Mouse (Mus musculus) macrophage (primary cell): ENCODE data around the gene Cfap43. TPM values are rescaled to one million over a fixed set of nuclear protein-coding genes. Genes with fewer than 3 reads are reported as not detected.

ENCODE experiments used
- H3K27ac ChIP-seq: fragments of 350-480 bp; formaldehyde crosslinking; 2 replicates; pipeline ENCODE4 v1.9.0; 2021
- H3K36me3 ChIP-seq: fragments of 350-480 bp; formaldehyde crosslinking; 2 replicates; pipeline ENCODE4 v1.9.0; 2021; ENCODE audit errors: inconsistent target
- H3K4me3 ChIP-seq: fragments of 350-480 bp; formaldehyde crosslinking; 2 replicates; pipeline ENCODE4 v1.9.0; 2021; ENCODE audit errors: inconsistent target
- H3K79me2 ChIP-seq: fragments of 350-480 bp; formaldehyde crosslinking; 2 replicates; pipeline ENCODE4 v1.9.0; 2021; ENCODE audit errors: inconsistent target
- WGBS: methylation state at CpG from one replicate; pipeline ENCODE4 v1.1.7; 2026; ENCODE audit warnings: inconsistent platforms; ENCODE audit not compliant: missing documents; 5-methylcytosine and 5-hydroxymethylcytosine counted together
- polyA plus RNA-seq: library from polyadenylated mRNA; stranded (reverse); fragments of 250-400 nt; gene quantifications from 3 replicates; pipeline ENCODE4 v1.2.4, GENCODE M21; 2018; ENCODE audit warnings: inconsistent platforms

The Cfap43 gene
- polyA plus RNA-seq, 1 experiment from 2014 or later = 0.11 TPM

- no peaks in the 10 kb centered on the region for H3K36me3 ChIP-seq
- WGBS = 90% methylated on average over 7 of the region's 7 CpGs
- H3K4me3 ChIP-seq = no peak overlapping the region
- no peaks in the 10 kb centered on the region for H3K79me2 ChIP-seq
- H3K27ac ChIP-seq = no peak overlapping the region
Observed at GRCm38 (mm10) chr19:47885191-47885743, 33.8 kb downstream of the Cfap43 start.

GRCm38 (mm10) chr19:47884296-47885085, 34.6 kb downstream of the Cfap43 start:
- Histone ChIP-seq H3K4me3 (no peak overlapping the region), H3K27ac (no peak overlapping the region), H3K79me2 (no peaks in the 10 kb centered on the region), H3K36me3 (no peaks in the 10 kb centered on the region)
- WGBS = 68% methylated on average over 13 of the region's 13 CpGs

- no peaks in the 10 kb centered on the region for H3K79me2 ChIP-seq
- H3K27ac ChIP-seq = no peak overlapping the region
- no peak overlapping the region for H3K4me3 ChIP-seq
- 74% methylated on average over 9 of the region's 9 CpGs for WGBS
- no peaks in the 10 kb centered on the region for H3K36me3 ChIP-seq
Observed at GRCm38 (mm10) chr19:47882882-47883254, 36.2 kb downstream of the Cfap43 start.

- Histone ChIP-seq H3K27ac (no peak overlapping the region), H3K36me3 (no peaks in the 10 kb centered on the region), H3K4me3 (no peak overlapping the region), H3K79me2 (no peaks in the 10 kb centered on the region)
- 33% methylated on average over 11 of the region's 11 CpGs for WGBS
Observed at GRCm38 (mm10) chr19:47882151-47882881, 36.8 kb downstream of the Cfap43 start.

GRCm38 (mm10) chr19:47881538-47881937, 37.5 kb downstream of the Cfap43 start:
- Histone ChIP-seq H3K79me2 (no peaks in the 10 kb centered on the region), H3K36me3 (no peaks in the 10 kb centered on the region), H3K27ac (no peak overlapping the region), H3K4me3 (no peak overlapping the region)
- WGBS = 89% methylated on average over 7 of the region's 7 CpGs

GRCm38 (mm10) chr19:47876252-47876651, 42.8 kb downstream of the Cfap43 start:
- Histone ChIP-seq H3K4me3 (no peak overlapping the region), H3K27ac (no peak overlapping the region), H3K36me3 (no peaks in the 10 kb centered on the region), H3K79me2 (no peaks in the 10 kb centered on the region)
- WGBS = 82% methylated on average over 15 of the region's 15 CpGs

GRCm38 (mm10) chr19:47871515-47871914, 47.6 kb downstream of the Cfap43 start:
- no peak overlapping the region for H3K4me3 ChIP-seq
- H3K36me3 ChIP-seq = no peaks in the 10 kb centered on the region
- H3K79me2 ChIP-seq = no peaks in the 10 kb centered on the region
- WGBS = 45% methylated on average over 10 of the region's 10 CpGs
- H3K27ac ChIP-seq = no peak overlapping the region

GRCm38 (mm10) chr19:47870102-47870666, 48.9 kb downstream of the Cfap43 start:
- Histone ChIP-seq H3K79me2 (no peaks in the 10 kb centered on the region), H3K27ac (no peak overlapping the region), H3K4me3 (no peak overlapping the region), H3K36me3 (no peaks in the 10 kb centered on the region)
- 88% methylated on average over 7 of the region's 7 CpGs for WGBS

GRCm38 (mm10) chr19:47869516-47869915, 49.6 kb downstream of the Cfap43 start:
- no peaks in the 10 kb centered on the region for H3K79me2 ChIP-seq
- no peak overlapping the region for H3K4me3 ChIP-seq
- 72% methylated on average over 3 of the region's 3 CpGs for whole genome bisulfite sequencing
- no peak overlapping the region for H3K27ac ChIP-seq
- no peaks in the 10 kb centered on the region for H3K36me3 ChIP-seq

- no peaks in the 10 kb centered on the region for H3K36me3 ChIP-seq
- no peak overlapping the region for H3K27ac ChIP-seq
- H3K79me2 ChIP-seq = no peaks in the 10 kb centered on the region
- no peak overlapping the region for H3K4me3 ChIP-seq
- WGBS = 90% methylated on average over 4 of the region's 4 CpGs
Observed at GRCm38 (mm10) chr19:47868951-47869350, 50.1 kb downstream of the Cfap43 start.

- Histone ChIP-seq H3K36me3 (peaks cover 2% of the 10 kb centered on the region; the same call in 1 of the 2 replicates), H3K4me3 (no peak overlapping the region), H3K79me2 (no peaks in the 10 kb centered on the region), H3K27ac (no peak overlapping the region)
- WGBS = 74% methylated on average over 4 of the region's 4 CpGs
Observed at GRCm38 (mm10) chr19:47867628-47868175, 51.4 kb downstream of the Cfap43 start.

GRCm38 (mm10) chr19:47865353-47865947, 53.6 kb downstream of the Cfap43 start, which contains the start of gene Gsto2:
TSS of gene Gsto2 (plus strand) at chr19:47865534.
- 1% methylated on average over 49 of the region's 49 CpGs for WGBS
- Histone ChIP-seq H3K4me3 (peak within 1 kb of the TSS; percentile 33), H3K36me3 (peaks cover 10% of the 10 kb centered on the region; the same call in 1 of the 2 replicates), H3K79me2 (no peaks in the 10 kb centered on the region), H3K27ac (peak within 1 kb of the TSS; percentile 27; the same call in 1 of the 2 replicates)

GRCm38 (mm10) chr19:47864721-47865120, 54.4 kb downstream of the Cfap43 start:
- 67% methylated on average over 5 of the region's 7 CpGs for WGBS
- peak overlapping the region; percentile 33 for H3K4me3 ChIP-seq
- no peak overlapping the region for H3K27ac ChIP-seq
- peaks cover 17% of the 10 kb centered on the region; the same call in 1 of the 2 replicates for H3K36me3 ChIP-seq
- no peaks in the 10 kb centered on the region for H3K79me2 ChIP-seq

GRCm38 (mm10) chr19:47864051-47864450, 55.0 kb downstream of the Cfap43 start:
- 96% methylated on average over 9 of the region's 9 CpGs for WGBS
- Histone ChIP-seq H3K27ac (no peak overlapping the region), H3K79me2 (no peaks in the 10 kb centered on the region), H3K4me3 (no peak overlapping the region), H3K36me3 (peaks cover 24% of the 10 kb centered on the region; the same call in 1 of the 2 replicates)
